Comparison of ENCODE assay signal across 11 mouse cellular contexts in genomic region chr12:31913614-31914013, GRCm38 (mm10). TPM values are rescaled to one million over a fixed set of nuclear protein-coding genes. Genes with fewer than 3 reads are reported as not detected.
DNase-seq lines count a peak whose midpoint lies in the region; ATAC-seq and TF ChIP-seq lines count a peak whose summit lies in the region.
"Had no signal": no experiment of that assay in that cellular context is flagged by ENCODE, and none has a peak within 500 bp of the region (broad histone marks: within the 10 kb centered on the region; RNA-seq: fewer than 3 reads in every experiment).

No protein-coding gene starts in this region.

- no peak overlapping the region for H3K4me2 ChIP-seq in lung, postnatal 0 days (replicated peaks; ENCODE audit: low read depth, low read length)
- H3K4me2 ChIP-seq: stomach, embryonic 15.5 days had no signal

- WGBS in lung, postnatal 0 days = 42% methylated on average over 4 of the region's 4 CpGs

- TF ChIP-seq CTCF in lung, postnatal 0 days (IDR thresholded peaks at IDR 0.05) = no peak

- H3K4me3 ChIP-seq in lung, postnatal 0 days (ENCODE audit: low read depth, low read length) = no peak overlapping the region
- H3K4me3 ChIP-seq: erythroblast, embryonic 14.5 days; stomach, embryonic 15.5 days had no signal

- H3K36me3 ChIP-seq in lung, postnatal 0 days (ENCODE audit: insufficient read depth, low read length) = no peaks in the 10 kb centered on the region
- H3K36me3 ChIP-seq: stomach, embryonic 15.5 days had no signal

- no peak overlapping the region for H3K27ac ChIP-seq in lung, postnatal 0 days (ENCODE audit: low read length)
- H3K27ac ChIP-seq: stomach, embryonic 15.5 days had no signal

- no peaks in the 10 kb centered on the region for H3K9me3 ChIP-seq in lung, postnatal 0 days (ENCODE audit: low read length)
- H3K9me3 ChIP-seq: stomach, embryonic 15.5 days had no signal

- peak; percentile 60 for ATAC-seq in lung, postnatal 0 days

- DNase-seq in adrenal gland, adult 2 months = peak; percentile 81
- no peak for DNase-seq in adrenal gland, adult 18-20 months (ENCODE audit: low spot score in 2 of 2)
- DNase-seq in lung, postnatal 0 days (ENCODE audit: low spot score) = no peak
- DNase-seq in lung, postnatal 14 days = no peak
- peak; percentile 42 for DNase-seq in gastrocnemius, adult 8-10 months (ENCODE audit: low spot score in 2 of 2)
- DNase-seq in lung, postnatal 36 days = peak; percentile 39
- no peak for DNase-seq in thymus, postnatal 25 days
- no peak for DNase-seq in retina, embryonic 14.5 days (ENCODE audit: low spot score)
- DNase-seq: kidney, postnatal 10 days had no signal

- no peaks in the 10 kb centered on the region for H3K27me3 ChIP-seq in lung, postnatal 0 days (replicated peaks; ENCODE audit: insufficient read depth, low read length)
- H3K27me3 ChIP-seq: stomach, embryonic 15.5 days had no signal

- no peaks in the 10 kb centered on the region for H3K4me1 ChIP-seq in lung, postnatal 0 days (ENCODE audit: insufficient read depth, low read depth, low read length)
- H3K4me1 ChIP-seq: stomach, embryonic 15.5 days had no signal

- H3K9ac ChIP-seq in lung, postnatal 0 days (replicated peaks; ENCODE audit: low read depth) = no peak overlapping the region
- H3K9ac ChIP-seq: stomach, embryonic 15.5 days had no signal

- TF ChIP-seq EP300 in lung, postnatal 0 days (IDR thresholded peaks at IDR 0.05) = no peak

RNA-seq across cellular contexts. Expression of gene Hbp1, which starts 36.7 kb away (rescaled TPM):
- total RNA-seq in adrenal gland, adult 2 months (2021) = 10 to 100 TPM; 76.4 to 95.2 TPM
- polyA plus RNA-seq in adrenal gland, adult 2 months (2012; rRNA removed) = 38.0 and 49.8 TPM in 2 replicates
- 10 to 100 TPM; 51.5 to 73.9 TPM for total RNA-seq in adrenal gland, adult 18-20 months (2021)
- polyA plus RNA-seq in lung, postnatal 0 days (2015; fragmentation: Nextera tagmentation; extraction: Ambion mirVana) = 162 and 168 TPM in 2 replicates
- 10 to 100 TPM; 65.3 to 78.0 (median 69.0) TPM for total RNA-seq in gastrocnemius, adult 8-10 months (2022)

Comparison
In these comparisons a context has a peak if more than half of its experiments do, and no peak if none do; other contexts are left out.
1. DNase-seq: peak in adrenal gland, adult 2 months (single experiment), gastrocnemius, adult 8-10 months (2 of 2) and lung, postnatal 36 days (single experiment); none in adrenal gland, adult 18-20 months (0 of 2), lung, postnatal 0 days (single experiment), lung, postnatal 14 days (single experiment), thymus, postnatal 25 days (single experiment) and retina, embryonic 14.5 days (single experiment).